Mouse (Mus musculus) small intestine, adult 2 months (tissue): ENCODE results near the gene Trim38. TPM values are rescaled to one million over a fixed set of nuclear protein-coding genes. Genes with fewer than 3 reads are reported as not detected.

Experiments
- H3K27ac ChIP-seq: fragments of 200-500 bp; 2 replicates; pipeline ENCODE4 v1.5.1; 2012; ENCODE audit warnings: low read depth, low read length, control low read depth, inconsistent platforms; ENCODE audit not compliant: insufficient read depth
- H3K27me3 ChIP-seq: fragments of 200-500 bp; 2 replicates; pipeline ENCODE4 v1.6.1; 2012; ENCODE audit warnings: mild to moderate bottlenecking, moderate library complexity, low read length, inconsistent platforms; ENCODE audit not compliant: control insufficient read depth, insufficient read depth
- H3K36me3 ChIP-seq: fragments of 200-500 bp; 2 replicates; pipeline ENCODE4 v1.6.1; 2012; ENCODE audit warnings: mild to moderate bottlenecking, low read length, control low read depth, inconsistent platforms; ENCODE audit not compliant: control insufficient read depth, insufficient read depth
- H3K4me1 ChIP-seq: fragments of 200-500 bp; 2 replicates; pipeline ENCODE4 v1.6.1; 2012; ENCODE audit warnings: low read length, inconsistent platforms, mixed read lengths; ENCODE audit not compliant: control insufficient read depth, insufficient read depth, insufficient read length
- H3K4me3 ChIP-seq: fragments of 200-500 bp; 2 replicates; pipeline ENCODE4 v1.5.1; 2012; ENCODE audit warnings: low read depth, mild to moderate bottlenecking, control low read depth, inconsistent platforms, low read length, moderate library complexity
- CTCF ChIP-seq: fragments of 200-500 bp; IDR thresholded peaks from 2 replicates; pipeline ENCODE4 v1.5.1; 2012; ENCODE audit warnings: low read depth, mild to moderate bottlenecking, control low read depth, inconsistent platforms, low read length, moderate library complexity, mixed read lengths; ENCODE audit not compliant: insufficient replicate concordance, insufficient read length; ENCODE audit errors: extremely low read depth
- POLR2A ChIP-seq: fragments of 200-500 bp; IDR thresholded peaks from 2 replicates; pipeline ENCODE4 v1.6.1; 2012; ENCODE audit warnings: low read depth, mild to moderate bottlenecking, control low read depth, inconsistent platforms, low read length, moderate library complexity
- WGBS: fragments of 180-500 bp; shearing (Covaris S2); methylation state at CpG from one replicate; pipeline ENCODE4 v1.1.7; 2018; 5-methylcytosine and 5-hydroxymethylcytosine counted together
- polyA plus RNA-seq: library from polyadenylated mRNA; depleted of rRNA; stranded (reverse); fragments of >200 nt; gene quantifications from 2 replicates; pipeline ENCODE4 v1.2.3, GENCODE M21; 2012

Trim38 gene
- polyA plus RNA-seq, 1 experiment = 4.5 TPM

- 24% methylated on average over 8 of the region's 8 CpGs for WGBS
Measured at GRCm38 (mm10) chr13:23732156-23732804, 37.4 kb upstream of the Trim38 start.

DNA sequence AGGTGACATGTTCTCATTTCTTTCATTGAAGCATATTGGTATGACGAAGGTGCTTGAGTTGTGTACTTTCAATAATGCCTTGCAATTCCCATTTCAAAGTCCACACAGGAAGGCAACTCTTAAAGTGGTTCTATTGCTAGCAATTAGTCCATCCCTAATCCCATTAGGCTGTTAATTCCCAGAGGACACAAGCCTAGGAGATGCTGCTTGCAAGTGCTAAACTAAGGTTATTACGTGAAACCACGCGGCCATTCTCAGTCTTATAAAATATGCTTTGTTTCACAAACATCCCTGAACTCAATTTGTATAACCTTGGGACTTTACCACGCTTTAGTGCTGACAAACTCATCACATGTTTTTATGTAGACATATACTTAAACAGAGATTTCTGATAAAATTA, 32.6 kb upstream of the Trim38 start:
- Histone ChIP-seq H3K27ac (no peak overlapping the region), H3K36me3 (no peaks in the 10 kb centered on the region), H3K27me3 (no peaks in the 10 kb centered on the region), H3K4me3 (no peak overlapping the region), H3K4me1 (no peaks in the 10 kb centered on the region)
- TF ChIP-seq POLR2A = no peak
- no peak for TF ChIP-seq CTCF
- WGBS = 88% methylated on average over 5 of the region's 5 CpGs

More at GRCm38 (mm10) chr13:23732156-23732804, 37.4 kb upstream of the Trim38 start:
- no peak for TF ChIP-seq CTCF
- no peak for TF ChIP-seq POLR2A
- Histone ChIP-seq H3K4me1 (peaks cover 4% of the 10 kb centered on the region; the same call in 1 of the 2 replicates), H3K36me3 (no peaks in the 10 kb centered on the region), H3K27me3 (no peaks in the 10 kb centered on the region), H3K4me3 (no peak overlapping the region), H3K27ac (no peak overlapping the region)

DNA sequence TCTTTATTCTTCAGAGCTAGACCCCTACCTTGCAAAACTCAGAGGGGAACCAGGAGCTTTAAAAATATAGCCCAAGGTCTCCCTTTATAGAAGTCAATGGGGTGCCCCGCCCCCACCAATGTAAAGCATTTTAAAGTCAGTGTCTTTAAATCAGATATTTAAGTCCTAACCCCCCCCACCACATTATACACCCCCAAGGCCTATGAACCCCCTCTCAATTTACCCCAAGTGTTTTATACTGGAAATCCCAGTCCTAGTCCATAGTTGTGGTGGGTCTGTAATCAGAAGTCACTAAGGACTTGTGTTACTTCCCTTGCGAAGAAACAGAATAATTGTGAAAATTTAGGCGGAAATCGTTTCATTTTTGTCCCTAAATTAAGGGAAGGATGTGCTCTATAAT, 31.7 kb upstream of the Trim38 start:
- Histone ChIP-seq H3K27me3 (no peaks in the 10 kb centered on the region), H3K4me1 (no peaks in the 10 kb centered on the region), H3K4me3 (no peak overlapping the region), H3K36me3 (no peaks in the 10 kb centered on the region), H3K27ac (peak overlapping the region; percentile 79)
- WGBS = 25% methylated on average over 4 of the region's 4 CpGs
- no peak for TF ChIP-seq CTCF
- TF ChIP-seq POLR2A = no peak

- Histone ChIP-seq H3K27ac (peak within 1 kb of the TSS; percentile 99), H3K36me3 (no peaks in the 10 kb centered on the region), H3K4me1 (no peaks in the 10 kb centered on the region), H3K27me3 (no peaks in the 10 kb centered on the region), H3K4me3 (peak within 1 kb of the TSS; percentile 81)
- TF ChIP-seq POLR2A (peak; percentile 99), CTCF (no peak)
- under 1% methylated on average over 38 of the region's 38 CpGs for WGBS
Measured at GRCm38 (mm10) chr13:23738677-23739068, 31.0 kb upstream of the Trim38 start, which contains the start of gene Hist1h1c. Gene Hist1h1c, plus strand, starts transcription at chr13:23738808.

DNA sequence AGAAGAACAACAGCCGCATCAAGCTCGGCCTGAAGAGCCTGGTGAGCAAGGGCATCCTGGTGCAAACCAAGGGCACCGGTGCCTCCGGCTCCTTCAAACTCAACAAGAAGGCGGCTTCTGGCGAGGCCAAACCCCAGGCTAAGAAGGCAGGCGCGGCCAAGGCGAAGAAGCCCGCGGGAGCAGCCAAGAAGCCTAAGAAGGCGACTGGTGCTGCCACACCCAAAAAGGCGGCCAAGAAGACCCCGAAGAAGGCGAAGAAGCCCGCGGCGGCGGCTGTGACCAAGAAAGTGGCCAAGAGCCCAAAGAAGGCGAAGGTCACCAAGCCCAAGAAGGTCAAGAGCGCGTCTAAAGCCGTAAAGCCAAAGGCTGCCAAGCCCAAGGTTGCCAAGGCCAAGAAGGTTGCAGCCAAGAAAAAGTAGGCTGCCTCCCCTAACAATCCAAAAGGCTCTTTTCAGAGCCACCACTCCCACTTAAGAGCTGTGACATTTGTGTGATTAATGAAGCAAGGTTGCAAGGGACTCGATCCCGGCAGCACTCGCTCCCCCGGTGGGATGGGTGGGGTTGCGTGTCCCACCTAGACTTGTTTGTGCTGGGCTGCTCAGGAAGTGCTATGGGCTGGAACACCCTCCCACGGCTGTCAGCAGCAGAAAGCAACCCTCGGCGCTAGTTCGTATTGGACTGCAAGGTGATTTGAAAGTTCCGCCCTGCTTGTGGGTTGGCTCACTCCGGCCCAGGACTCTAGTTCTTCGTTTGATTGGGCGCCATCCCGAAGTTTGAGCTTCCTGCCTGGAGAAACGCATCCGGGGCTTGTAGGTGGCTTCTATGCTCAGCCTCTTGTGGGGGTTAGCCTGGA, 30.4 kb upstream of the Trim38 start:
- Histone ChIP-seq H3K27ac (peak overlapping the region; percentile 99), H3K36me3 (no peaks in the 10 kb centered on the region), H3K4me3 (peak overlapping the region; percentile 81), H3K4me1 (no peaks in the 10 kb centered on the region), H3K27me3 (no peaks in the 10 kb centered on the region)
- TF ChIP-seq POLR2A (peak; percentile 82; the same call in 1 of the 2 replicates), CTCF (no peak)
- WGBS = 1% methylated on average over 39 of the region's 39 CpGs

DNA sequence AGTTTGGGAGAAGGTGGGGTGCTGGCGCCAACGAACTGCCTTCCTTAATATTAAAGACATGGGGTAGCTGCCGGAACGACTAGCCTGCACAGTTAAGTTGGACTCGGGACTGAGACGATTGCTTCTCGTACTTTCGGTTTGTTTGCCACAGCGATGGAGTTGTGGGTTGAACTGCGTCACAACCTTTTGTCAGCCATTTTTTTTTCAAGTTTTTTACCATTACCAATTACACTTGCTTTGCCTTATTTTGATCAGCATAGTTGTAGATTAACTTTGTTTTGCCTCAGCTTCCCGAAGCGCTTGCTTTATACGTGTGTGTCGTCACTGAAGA, 29.8 kb upstream of the Trim38 start:
- TF ChIP-seq CTCF = no peak
- no peak for TF ChIP-seq POLR2A

GRCm38 (mm10) chr13:23740256-23740840, 29.4 kb upstream of the Trim38 start:
- Histone ChIP-seq H3K4me1 (no peaks in the 10 kb centered on the region), H3K4me3 (no peak overlapping the region)

More for the DNA sequence above, 29.8 kb upstream of the Trim38 start:
- no peaks in the 10 kb centered on the region for H3K4me1 ChIP-seq
- H3K27me3 ChIP-seq = no peaks in the 10 kb centered on the region
- H3K36me3 ChIP-seq = no peaks in the 10 kb centered on the region
- H3K27ac ChIP-seq = peak overlapping the region; percentile 99
- WGBS = under 1% methylated on average over 14 of the region's 14 CpGs
- peak overlapping the region; percentile 81 for H3K4me3 ChIP-seq

More at GRCm38 (mm10) chr13:23740256-23740840, 29.4 kb upstream of the Trim38 start:
- no peak for TF ChIP-seq CTCF
- TF ChIP-seq POLR2A = no peak
- peak overlapping the region; percentile 99 for H3K27ac ChIP-seq
- no peaks in the 10 kb centered on the region for H3K36me3 ChIP-seq
- H3K27me3 ChIP-seq = no peaks in the 10 kb centered on the region
- 13% methylated on average over 13 of the region's 13 CpGs for WGBS
